Mouse (Mus musculus): Measurements from ENCODE around the gene 2410004P03Rik. TPM values are rescaled to one million over a fixed set of nuclear protein-coding genes. Genes with fewer than 3 reads are reported as not detected.

2410004P03Rik gene
- polyA plus RNA-seq, 1 experiment from 2014 or later, result not detected

- ATAC-seq (ENCODE audit: extremely low read depth, insufficient number of reproducible peaks, low FRiP score, low TSS enrichment), result no peak
- H3K4me1 ChIP-seq, result peaks cover 10% of the 10 kb centered on the region
- WGBS, result 91% methylated on average over 2 of the region's 2 CpGs
- no peak overlapping the region for H3K4me3 ChIP-seq
- no peak overlapping the region for H3K9ac ChIP-seq
- no peak overlapping the region for H3K4me2 ChIP-seq
- H3K36me3 ChIP-seq, result peaks cover 46% of the 10 kb centered on the region
- no peak overlapping the region for H3K27ac ChIP-seq (replicated peaks)
- 0 out of 2 replicates have a peak, but pooled peaks cover under 1% of the 10 kb centered on the region for H3K27me3 ChIP-seq (replicated peaks)
- H3K9me3 ChIP-seq, result no peaks in the 10 kb centered on the region
Measured at GRCm38 (mm10) chr12:16992355-16992754, 19.2 kb downstream of the 2410004P03Rik start.

- WGBS, result 79% methylated on average over 2 of the region's 2 CpGs
- Histone ChIP-seq H3K9me3 (no peaks in the 10 kb centered on the region), H3K36me3 (peaks cover 54% of the 10 kb centered on the region), H3K4me1 (peaks cover 10% of the 10 kb centered on the region), H3K27ac (replicated peaks) (no peak overlapping the region), H3K4me3 (no peak overlapping the region), H3K4me2 (no peak overlapping the region), H3K9ac (no peak overlapping the region), H3K27me3 (replicated peaks) (no peaks in the 10 kb centered on the region)
- ATAC-seq (ENCODE audit: extremely low read depth, insufficient number of reproducible peaks, low FRiP score, low TSS enrichment), result no peak
Measured at GRCm38 (mm10) chr12:16991376-16991775, 20.2 kb downstream of the 2410004P03Rik start.

- Histone ChIP-seq H3K36me3 (peaks cover 74% of the 10 kb centered on the region), H3K27ac (replicated peaks) (no peak overlapping the region), H3K27me3 (replicated peaks) (no peaks in the 10 kb centered on the region), H3K9ac (no peak overlapping the region), H3K4me1 (no peaks in the 10 kb centered on the region), H3K4me2 (no peak overlapping the region), H3K4me3 (no peak overlapping the region), H3K9me3 (no peaks in the 10 kb centered on the region)
- 84% methylated on average over 1 of the region's 1 CpGs for WGBS
- no peak for ATAC-seq (ENCODE audit: extremely low read depth, insufficient number of reproducible peaks, low FRiP score, low TSS enrichment)
Measured at GRCm38 (mm10) chr12:16985778-16986177, 25.7 kb downstream of the 2410004P03Rik start.

GRCm38 (mm10) chr12:16977120-16977519 is 34.4 kb downstream of the 2410004P03Rik start:
- no peaks in the 10 kb centered on the region for H3K27me3 ChIP-seq (replicated peaks)
- H3K4me2 ChIP-seq, result no peak overlapping the region
- H3K27ac ChIP-seq (replicated peaks), result no peak overlapping the region
- H3K4me3 ChIP-seq, result no peak overlapping the region
- ATAC-seq (ENCODE audit: extremely low read depth, insufficient number of reproducible peaks, low FRiP score, low TSS enrichment), result no peak
- no peaks in the 10 kb centered on the region for H3K9me3 ChIP-seq
- no peaks in the 10 kb centered on the region for H3K4me1 ChIP-seq
- H3K9ac ChIP-seq, result no peak overlapping the region
- peaks cover 94% of the 10 kb centered on the region for H3K36me3 ChIP-seq

- no peak overlapping the region for H3K4me3 ChIP-seq
- no peak overlapping the region for H3K4me2 ChIP-seq
- no peaks in the 10 kb centered on the region for H3K4me1 ChIP-seq
- 89% methylated on average over 2 of the region's 2 CpGs for WGBS
- no peaks in the 10 kb centered on the region for H3K27me3 ChIP-seq (replicated peaks)
- no peak overlapping the region for H3K9ac ChIP-seq
- H3K27ac ChIP-seq (replicated peaks), result no peak overlapping the region
- H3K9me3 ChIP-seq, result no peaks in the 10 kb centered on the region
- H3K36me3 ChIP-seq, result peaks cover 76% of the 10 kb centered on the region
- no peak for ATAC-seq (ENCODE audit: extremely low read depth, insufficient number of reproducible peaks, low FRiP score, low TSS enrichment)
Measured at GRCm38 (mm10) chr12:16966811-16967210, 44.7 kb downstream of the 2410004P03Rik start.

- no peak overlapping the region for H3K4me3 ChIP-seq
- 80% methylated on average over 2 of the region's 2 CpGs for WGBS
- H3K36me3 ChIP-seq, result peaks cover 77% of the 10 kb centered on the region
- no peaks in the 10 kb centered on the region for H3K4me1 ChIP-seq
- ATAC-seq (ENCODE audit: extremely low read depth, insufficient number of reproducible peaks, low FRiP score, low TSS enrichment), result no peak
- no peak overlapping the region for H3K27ac ChIP-seq (replicated peaks)
- no peaks in the 10 kb centered on the region for H3K27me3 ChIP-seq (replicated peaks)
- H3K9ac ChIP-seq, result no peak overlapping the region
- H3K4me2 ChIP-seq, result no peak overlapping the region
- no peaks in the 10 kb centered on the region for H3K9me3 ChIP-seq
Measured at GRCm38 (mm10) chr12:16963354-16963753, 48.2 kb downstream of the 2410004P03Rik start.

GRCm38 (mm10) chr12:16958851-16959250 is 52.7 kb downstream of the 2410004P03Rik start:
- Histone ChIP-seq H3K27ac (replicated peaks) (no peak overlapping the region), H3K36me3 (peaks cover 73% of the 10 kb centered on the region), H3K9ac (no peak overlapping the region), H3K4me3 (no peak overlapping the region), H3K9me3 (no peaks in the 10 kb centered on the region), H3K4me2 (no peak overlapping the region), H3K27me3 (replicated peaks) (no peaks in the 10 kb centered on the region), H3K4me1 (no peaks in the 10 kb centered on the region)
- no peak for ATAC-seq (ENCODE audit: extremely low read depth, insufficient number of reproducible peaks, low FRiP score, low TSS enrichment)
- WGBS, result 54% methylated on average over 1 of the region's 1 CpGs

Other genes starting within 250 kb of the 2410004P03Rik start
- gene Greb1, start 210.8 kb downstream of the 2410004P03Rik start, polyA plus RNA-seq (2015; fragmentation: Nextera tagmentation; extraction: Ambion mirVana), result 0.44 and 1.1 TPM in 2 replicates
- gene E2f6, start 200.8 kb downstream of the 2410004P03Rik start, polyA plus RNA-seq (2015; fragmentation: Nextera tagmentation; extraction: Ambion mirVana), result 43.6 and 50.8 TPM in 2 replicates
- gene Rock2, start 116.8 kb downstream of the 2410004P03Rik start, polyA plus RNA-seq (2015; fragmentation: Nextera tagmentation; extraction: Ambion mirVana), result 15.6 and 16.1 TPM in 2 replicates
- gene Pqlc3, start 11.3 kb downstream of the 2410004P03Rik start, polyA plus RNA-seq (2015; fragmentation: Nextera tagmentation; extraction: Ambion mirVana), result 2.5 and 3.0 TPM in 2 replicates
- gene Kcnf1, start 165.2 kb upstream of the 2410004P03Rik start, polyA plus RNA-seq (2015; fragmentation: Nextera tagmentation; extraction: Ambion mirVana), result 0.41 and 0.43 TPM in 2 replicates